Mouse (Mus musculus): ENCODE results near the gene Gm28051.
A peak's percentile ranks its signal among the peaks of the same experiment; 100 is the strongest.

Gm28051 gene

GRCm38 (mm10) chr12:102757689-102758402, at the start of gene Gm28051, which contains the start of the genes Gon7 and Ubr7:
Gene Gm28051 (minus strand): TSS chr12:102757765.
Gene Gon7 (minus strand): TSS chr12:102757803.
Gene Ubr7 (plus strand): TSS chr12:102757967.
- peak; percentile 94 for DNase-seq (ENCODE audit: low spot score)

- DNase-seq (ENCODE audit: low spot score), result no peak
These were observed 42.0 kb upstream of the Gm28051 start for GRCm38 (mm10) chr12:102799528-102799927.

GRCm38 (mm10) chr12:102787927-102788326, 30.4 kb upstream of the Gm28051 start:
- no peak for DNase-seq (ENCODE audit: low spot score)

- DNase-seq (ENCODE audit: low spot score), result no peak
These were observed 28.0 kb upstream of the Gm28051 start for GRCm38 (mm10) chr12:102785593-102785985.

GRCm38 (mm10) chr12:102784899-102785592, 27.5 kb upstream of the Gm28051 start:
- DNase-seq (ENCODE audit: low spot score), result no peak

GRCm38 (mm10) chr12:102782841-102783240, 25.3 kb upstream of the Gm28051 start:
- no peak for DNase-seq (ENCODE audit: low spot score)

GRCm38 (mm10) chr12:102779452-102779851, 21.9 kb upstream of the Gm28051 start:
- no peak for DNase-seq (ENCODE audit: low spot score)

GRCm38 (mm10) chr12:102778151-102778550, 20.6 kb upstream of the Gm28051 start:
- DNase-seq (ENCODE audit: low spot score), result no peak

DNA sequence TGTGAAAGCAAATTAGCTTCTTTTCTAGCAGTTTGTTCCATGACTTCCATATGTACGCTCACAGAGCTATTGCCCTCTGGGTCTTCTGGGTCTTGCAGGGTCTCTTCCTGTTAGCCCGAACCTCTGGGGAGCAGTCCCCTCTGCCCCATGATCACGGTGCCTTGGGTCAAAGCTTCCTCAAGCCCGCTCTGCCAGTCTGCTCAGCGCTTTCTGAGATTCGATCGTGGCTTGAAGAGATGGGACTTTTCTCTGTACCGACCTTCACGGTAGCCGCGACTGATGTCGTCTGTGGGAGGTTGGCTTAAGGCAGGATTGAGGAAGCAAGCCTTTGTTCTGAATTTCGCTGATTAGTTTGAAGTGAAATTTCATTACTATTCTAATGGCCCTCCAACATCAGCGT, 18.5 kb upstream of the Gm28051 start:
- no peak for DNase-seq (ENCODE audit: low spot score)

DNA sequence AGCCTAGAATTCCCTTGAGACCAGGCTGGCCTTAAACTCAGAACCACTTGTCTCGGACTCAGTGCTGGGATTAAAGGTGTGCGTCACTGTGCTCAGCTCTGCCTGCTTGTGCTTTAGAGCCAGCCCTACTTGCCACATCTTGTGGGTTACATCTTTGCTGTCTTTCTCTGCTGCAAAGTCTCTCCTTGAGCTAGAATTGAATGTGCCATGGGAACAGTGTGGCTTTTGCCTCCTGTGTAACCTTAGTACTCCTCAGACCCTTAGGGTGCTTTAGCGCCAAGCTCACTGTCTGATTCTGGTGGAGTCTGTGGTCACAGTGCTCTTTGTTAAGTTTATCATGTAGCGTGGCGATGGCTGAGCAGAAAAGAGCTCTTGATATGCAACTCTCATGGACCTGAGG, 15.1 kb upstream of the Gm28051 start:
- DNase-seq (ENCODE audit: low spot score), result no peak

DNA sequence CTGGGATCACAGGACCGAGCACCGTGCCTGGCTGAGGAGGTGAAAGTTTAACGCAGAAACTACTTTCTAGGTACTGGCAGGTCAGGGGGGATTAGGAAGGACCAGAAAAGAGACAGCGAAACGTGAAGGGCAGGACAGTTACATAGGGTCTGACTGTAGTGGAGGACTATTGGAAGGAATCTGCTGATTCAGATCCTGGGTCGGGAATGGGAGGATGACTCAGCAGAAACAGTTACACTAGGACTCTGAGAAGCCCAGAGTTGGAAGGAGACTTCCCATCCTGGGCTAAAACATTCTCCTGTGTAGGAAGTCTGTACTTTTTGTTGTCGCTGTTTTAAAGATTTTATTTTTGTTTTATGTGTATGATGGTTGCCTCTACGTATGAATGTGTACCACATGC, 14.0 kb upstream of the Gm28051 start:
- no peak for DNase-seq (ENCODE audit: low spot score)

DNA sequence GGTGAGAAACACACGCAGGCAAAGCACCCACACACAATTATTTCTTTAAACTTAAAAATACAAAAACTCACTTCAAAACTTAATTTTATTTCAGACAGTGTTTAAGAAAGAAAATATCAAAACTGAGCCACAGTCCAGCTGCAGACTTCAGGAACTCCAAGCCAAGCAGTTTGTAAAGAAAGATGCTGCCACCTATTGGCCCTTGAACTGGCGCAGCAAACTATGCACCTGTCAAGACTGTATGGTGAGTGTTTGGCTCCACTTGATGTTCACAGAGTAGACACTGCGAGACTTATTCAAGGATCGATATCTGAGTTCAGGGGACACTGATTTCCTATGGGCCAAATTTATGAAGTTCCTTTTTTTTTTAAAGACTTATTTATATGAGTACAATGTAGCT, 11.4 kb upstream of the Gm28051 start:
- peak; percentile 15 for DNase-seq (ENCODE audit: low spot score)

DNA sequence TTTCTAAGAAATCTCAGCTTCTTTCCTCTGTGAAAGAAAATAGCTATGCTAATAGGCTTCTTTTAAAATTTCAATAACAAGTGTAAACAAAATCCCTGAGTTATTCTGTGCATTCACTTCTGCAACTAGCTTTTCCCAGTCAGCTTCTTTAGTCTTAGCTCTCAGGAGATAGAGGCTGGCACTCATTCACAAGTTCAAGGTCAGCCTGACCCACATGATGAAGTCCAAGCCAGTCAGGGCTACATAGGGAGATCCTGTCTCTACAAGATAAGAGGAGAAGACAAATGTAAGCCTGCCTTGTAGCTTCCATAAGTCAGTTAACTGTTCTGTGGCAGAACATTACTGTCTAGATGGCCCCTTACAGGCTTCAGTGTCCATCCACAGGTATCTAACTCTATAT, 6.1 kb upstream of the Gm28051 start:
- DNase-seq (ENCODE audit: low spot score), result no peak

GRCm38 (mm10) chr12:102761668-102762067, 4.1 kb upstream of the Gm28051 start:
- DNase-seq (ENCODE audit: low spot score), result no peak

- no peak for DNase-seq (ENCODE audit: low spot score)
These were observed 1.4 kb upstream of the Gm28051 start for GRCm38 (mm10) chr12:102758936-102759335.

DNA sequence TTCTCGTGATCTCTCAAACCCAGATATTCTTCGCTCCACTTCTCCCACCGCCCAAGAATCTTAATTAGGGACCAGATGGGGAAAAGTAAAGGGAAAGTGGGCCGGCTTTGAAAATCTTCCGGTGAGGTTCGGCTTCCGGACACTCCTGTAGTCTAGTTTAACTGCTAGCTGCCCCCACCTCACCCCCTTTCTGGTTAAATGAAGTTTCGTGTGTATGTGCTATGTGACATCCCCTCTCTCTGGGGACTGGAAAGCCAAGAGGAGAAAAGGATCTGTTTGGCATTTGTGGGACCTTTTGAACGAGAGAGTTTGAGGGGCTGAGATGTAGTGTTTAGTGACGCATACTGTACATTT, 815 bp upstream of the Gm28051 start, which contains the start of gene Gm20604:
Gene Gm20604 (minus strand): TSS at position 270 of the 354 bp plus-strand sequence.
- no peak for DNase-seq (ENCODE audit: low spot score)

- DNase-seq (ENCODE audit: low spot score), result peak; percentile 18
These were observed 393 bp downstream of the Gm28051 start for GRCm38 (mm10) chr12:102757055-102757688.

GRCm38 (mm10) chr12:102756304-102756703, 1.3 kb downstream of the Gm28051 start:
- DNase-seq (ENCODE audit: low spot score), result no peak

GRCm38 (mm10) chr12:102748256-102748655, 9.3 kb downstream of the Gm28051 start:
- no peak for DNase-seq (ENCODE audit: low spot score)

- peak; percentile 30 for DNase-seq (ENCODE audit: low spot score)
These were observed 12.7 kb downstream of the Gm28051 start for GRCm38 (mm10) chr12:102744839-102745238.

DNA sequence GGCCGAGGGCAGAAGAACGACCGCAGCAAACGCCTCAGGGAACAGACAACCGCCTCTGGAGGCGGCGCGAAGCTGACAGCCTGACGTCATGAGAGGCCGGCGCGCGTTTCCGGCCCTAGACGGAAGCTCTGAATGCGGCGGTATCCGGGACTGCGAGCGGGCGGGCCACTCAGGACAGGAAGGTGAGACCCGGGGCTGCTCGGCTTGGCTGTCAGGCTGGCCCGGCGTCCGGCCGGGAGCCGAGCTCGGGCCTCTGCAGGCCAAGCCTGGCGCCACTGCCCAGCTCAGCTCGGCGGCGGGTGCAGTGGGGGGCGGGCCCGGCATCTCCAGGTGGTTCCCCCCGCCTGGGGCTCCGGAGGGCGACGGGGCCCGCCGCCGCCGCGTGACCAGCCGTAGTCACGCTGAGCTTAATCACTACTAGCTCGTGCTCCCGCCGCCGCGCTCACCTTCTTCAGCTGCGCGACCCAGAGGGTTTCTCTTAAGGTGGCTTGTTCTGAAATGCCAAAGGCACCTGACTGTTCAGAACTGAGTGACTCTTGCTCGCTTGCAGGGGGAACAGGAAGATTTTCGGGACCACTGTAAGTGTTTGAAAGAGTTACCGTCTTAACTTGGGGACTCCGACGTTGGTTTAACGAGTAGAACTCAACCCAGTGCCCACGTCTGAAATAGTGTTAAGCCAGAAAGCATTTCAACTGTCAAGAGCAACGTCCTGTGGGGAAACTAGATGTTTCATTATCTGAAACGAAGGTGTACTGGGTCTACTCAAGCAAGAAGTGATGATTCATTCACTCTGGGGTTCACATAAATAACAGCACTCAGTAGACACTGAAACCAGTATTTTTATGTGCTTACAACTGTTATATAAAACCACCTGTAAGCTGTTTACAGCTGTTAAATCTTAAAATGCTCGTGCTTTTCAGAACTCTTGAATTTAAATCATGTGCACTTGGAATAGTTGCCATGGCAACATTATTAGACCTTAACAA, 13.7 kb downstream of the Gm28051 start, which contains the start of the genes Moap1 and Tmem251:
Gene Moap1 (minus strand): TSS at position 73 of the 986 bp plus-strand sequence.
Gene Tmem251 (plus strand): TSS at position 174 of the 986 bp plus-strand sequence.
- peak; percentile 81 for DNase-seq (ENCODE audit: low spot score)

Measured in MN1 (cell line).